Mouse (Mus musculus): ENCODE results near the gene Nkx2-2.
"Not testable (repeated sequence)": the region's sequence is repeated elsewhere in the genome, so short reads cannot be mapped to it uniquely, and the experiment has no call there.

Gene Nkx2-2

GRCm38 (mm10) chr2:147181304-147181665, 12.8 kb downstream of the Nkx2-2 start:
- no peak for DNase-seq

DNA sequence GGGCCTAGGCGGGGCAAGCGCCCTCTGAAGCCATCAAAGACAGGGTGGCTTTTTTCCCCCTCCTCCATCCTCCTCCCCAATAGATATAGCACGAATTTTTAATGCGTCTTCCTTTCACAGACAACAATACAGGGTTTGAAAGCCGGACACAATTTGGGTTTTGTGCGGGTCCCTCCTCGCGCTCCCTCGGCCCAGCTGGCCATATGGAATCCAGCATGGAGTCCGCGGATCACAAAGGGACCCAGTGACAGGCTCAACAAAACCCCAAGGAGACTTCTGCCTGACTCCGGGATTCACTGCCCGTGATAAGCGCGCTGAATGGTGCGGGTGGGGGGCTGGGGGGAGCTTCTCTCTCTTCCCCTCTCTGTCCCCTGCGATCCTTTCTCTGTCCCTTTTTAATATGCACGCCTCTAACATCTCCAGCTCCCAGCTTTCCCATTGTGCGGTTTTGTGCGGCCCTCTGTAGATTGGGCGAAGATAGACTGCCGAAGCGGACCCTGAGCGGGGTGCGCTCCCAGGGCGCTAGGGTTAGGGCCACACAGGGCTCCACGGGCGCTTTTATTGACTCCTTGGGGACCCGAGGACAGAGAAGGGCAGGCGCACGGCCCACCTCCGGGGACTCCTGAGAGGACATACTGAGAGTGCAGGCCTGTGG, 13.3 kb downstream of the Nkx2-2 start:
- no peak for DNase-seq

GRCm38 (mm10) chr2:147178091-147179059, 15.7 kb downstream of the Nkx2-2 start:
- DNase-seq = peak; percentile 64 to 66

GRCm38 (mm10) chr2:147177672-147178071, 16.4 kb downstream of the Nkx2-2 start:
- DNase-seq = peak; percentile 61 to 77

DNA sequence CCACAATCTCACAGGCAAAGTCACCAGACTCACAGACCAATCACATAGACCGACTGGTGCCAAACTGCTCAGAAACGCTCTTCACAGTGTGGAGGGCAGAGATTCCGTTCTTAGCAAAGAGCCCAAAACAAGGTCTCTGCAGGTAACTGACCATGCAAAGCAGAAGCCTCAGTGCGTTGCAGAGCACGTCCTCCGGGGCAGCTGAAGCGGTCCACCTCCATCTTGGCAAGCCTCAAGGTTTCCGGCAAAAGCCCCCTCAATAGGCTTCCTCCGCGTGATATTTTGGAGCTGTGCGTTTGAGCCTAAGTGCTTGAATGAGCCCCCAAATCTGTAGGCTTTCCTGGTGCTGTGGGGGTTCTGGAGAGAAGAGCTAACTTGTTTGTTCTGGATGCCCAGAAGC, 18.7 kb downstream of the Nkx2-2 start:
- no peak for DNase-seq

GRCm38 (mm10) chr2:147173751-147174150, 20.3 kb downstream of the Nkx2-2 start:
- DNase-seq = no peak

DNA sequence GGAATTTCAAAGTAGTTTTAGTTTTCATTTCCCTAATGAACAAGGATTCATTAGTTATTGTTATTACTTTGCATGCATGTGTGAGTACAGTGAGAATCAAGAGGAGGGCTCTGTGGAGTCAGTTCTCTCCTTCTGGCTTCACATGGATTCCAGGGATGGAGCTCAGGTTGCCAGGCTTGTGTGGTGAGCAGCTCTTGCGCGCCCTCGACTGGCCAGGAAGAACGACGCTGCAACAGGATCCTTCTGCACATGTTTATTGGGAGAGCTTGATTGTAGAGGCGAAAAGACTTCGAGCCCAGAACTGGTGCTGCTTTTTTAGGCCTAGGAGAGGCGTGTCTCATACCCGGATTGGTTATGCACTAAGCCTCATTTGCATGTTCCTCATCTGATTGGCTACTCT, 23.5 kb downstream of the Nkx2-2 start:
- not testable (repeated sequence) for DNase-seq

- no peak for DNase-seq
These were observed 28.2 kb downstream of the Nkx2-2 start for GRCm38 (mm10) chr2:147165863-147166262.

DNA sequence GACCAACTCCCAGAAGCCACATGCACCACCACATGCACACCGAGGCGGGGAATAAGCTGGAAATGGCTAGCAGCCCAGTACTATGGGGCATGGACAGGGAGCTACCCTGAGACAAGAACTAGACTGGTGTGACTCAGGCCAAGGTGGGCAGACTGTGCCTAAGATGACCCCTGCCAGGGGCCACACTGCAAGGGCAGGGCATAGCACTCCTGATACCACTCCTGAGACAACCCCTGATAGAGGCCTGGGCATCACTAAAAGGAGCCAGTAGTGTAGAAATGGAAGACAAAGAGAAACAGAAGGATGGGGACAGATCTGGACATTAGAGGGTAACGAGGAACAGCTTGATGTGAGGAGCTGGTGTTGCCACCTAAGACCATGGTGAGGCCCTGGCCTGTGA, 28.7 kb downstream of the Nkx2-2 start:
- DNase-seq = no peak

GRCm38 (mm10) chr2:147152543-147152942, 41.5 kb downstream of the Nkx2-2 start:
- no peak for DNase-seq
